Mouse (Mus musculus): ENCODE data around the gene Erp29.

The Erp29 gene

DNA sequence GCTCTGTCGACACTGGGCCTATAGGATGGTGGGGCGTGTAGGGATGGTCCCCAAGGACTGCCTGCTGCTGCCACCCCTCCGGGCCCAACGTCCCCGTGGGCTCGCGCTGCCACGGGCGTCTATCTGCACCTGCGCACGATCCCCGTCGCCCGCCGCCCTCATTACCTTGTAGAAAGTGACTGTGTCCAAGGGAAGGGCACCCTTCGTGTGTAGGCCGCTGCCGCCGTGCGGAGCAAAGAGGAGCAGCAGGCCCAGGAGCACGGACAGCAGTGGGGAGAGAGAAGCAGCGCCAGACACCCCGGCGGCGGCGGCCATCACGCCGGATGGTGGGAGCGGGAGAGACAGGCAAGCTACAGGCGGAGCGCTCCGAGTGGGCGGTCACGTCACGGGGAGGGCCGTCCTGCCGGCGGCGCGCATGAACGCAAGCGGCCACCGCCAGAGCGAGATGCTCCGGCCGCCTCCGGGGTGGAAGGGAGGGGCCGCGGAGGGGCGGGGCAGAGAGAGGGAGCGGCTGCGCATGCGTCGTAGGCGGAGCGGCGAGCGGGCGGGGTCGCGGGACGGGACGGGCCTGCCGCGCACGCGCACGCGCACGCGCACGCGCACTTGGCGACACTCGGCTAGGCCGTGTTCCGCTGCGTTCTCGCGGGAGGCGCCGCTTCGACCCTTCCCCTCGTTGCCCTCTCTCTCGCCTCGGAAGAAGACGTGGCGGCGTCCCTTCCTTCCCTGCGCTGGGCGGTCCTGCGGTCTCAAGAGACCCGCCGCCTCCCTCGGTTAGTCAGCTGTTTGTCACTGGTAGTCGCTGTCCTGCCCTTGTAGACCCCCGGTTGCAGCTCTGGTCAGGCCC is at the start of gene Erp29:
Gene Erp29, minus strand, starts transcription at position 481 of the 844 bp plus-strand sequence.
- DNase-seq: peak; percentile 97 to 98

DNA sequence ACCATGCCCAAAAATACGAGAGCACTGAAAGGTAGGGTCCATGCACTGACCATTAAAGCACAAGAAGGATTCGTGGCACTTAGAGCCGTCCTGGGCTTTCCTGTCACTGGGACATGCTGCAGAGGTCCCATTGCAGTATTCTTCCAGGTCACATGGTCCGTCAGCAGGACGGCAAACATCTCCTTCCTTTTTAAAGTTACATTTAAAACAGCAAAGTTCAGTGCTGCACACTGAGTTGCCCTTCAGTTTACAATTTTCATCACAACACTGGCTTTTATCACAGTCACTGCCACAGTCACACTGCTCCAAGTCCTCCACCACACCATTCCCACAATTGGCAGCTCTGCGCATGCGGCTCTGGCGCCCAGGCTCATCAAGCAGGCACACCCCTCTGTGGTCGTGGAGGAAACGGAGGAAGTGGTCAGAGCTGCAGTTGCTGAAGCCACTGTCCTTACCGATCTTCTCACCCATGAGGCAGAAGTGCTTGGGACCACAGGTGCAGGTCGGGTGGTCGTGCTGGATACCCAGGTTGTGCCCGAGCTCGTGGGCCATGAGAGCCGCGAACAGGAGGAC is 49.2 kb upstream of the Erp29 start:
- DNase-seq: peak in 1 of 2 experiments; percentile 12

DNA sequence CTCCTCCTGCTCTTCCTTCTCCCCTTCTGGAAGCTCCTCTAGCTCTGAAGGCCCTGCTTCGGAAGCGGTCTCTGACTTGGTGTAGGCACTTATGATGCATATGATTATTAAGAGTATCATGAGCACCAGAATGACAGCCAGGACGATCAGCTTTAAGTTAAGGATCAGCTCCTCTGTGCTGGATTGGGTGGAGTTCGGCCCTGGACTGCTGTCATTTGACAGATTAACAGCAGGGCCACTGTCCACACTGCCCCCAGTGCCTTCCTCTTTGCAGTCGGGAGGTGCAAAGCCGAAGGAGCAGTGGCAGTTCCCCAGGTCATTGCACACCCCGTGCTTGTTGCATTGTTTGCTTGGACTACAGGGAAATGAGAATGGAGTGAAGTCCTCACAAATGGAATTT is 48.4 kb upstream of the Erp29 start:
- no peak for DNase-seq

DNA sequence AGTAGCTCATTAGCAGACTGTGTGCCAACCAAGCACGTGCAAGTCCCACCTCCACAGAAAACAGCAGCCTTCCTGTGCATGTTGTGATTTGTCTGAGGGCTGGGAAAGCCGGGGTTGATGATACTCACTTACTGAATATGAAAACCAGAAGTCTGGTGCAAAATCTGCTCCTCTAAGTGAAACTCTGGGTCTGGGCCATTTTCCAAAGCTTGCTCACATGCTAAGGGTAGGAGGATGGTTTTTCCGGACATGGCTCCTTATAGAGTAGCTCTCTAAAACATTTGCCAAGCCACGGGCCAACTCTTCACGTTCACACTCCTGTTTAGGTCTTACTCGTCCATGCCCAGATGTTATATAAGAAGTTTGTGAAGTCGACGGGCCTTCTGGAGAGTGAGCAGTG is 41.0 kb upstream of the Erp29 start:
- DNase-seq: no peak

DNA sequence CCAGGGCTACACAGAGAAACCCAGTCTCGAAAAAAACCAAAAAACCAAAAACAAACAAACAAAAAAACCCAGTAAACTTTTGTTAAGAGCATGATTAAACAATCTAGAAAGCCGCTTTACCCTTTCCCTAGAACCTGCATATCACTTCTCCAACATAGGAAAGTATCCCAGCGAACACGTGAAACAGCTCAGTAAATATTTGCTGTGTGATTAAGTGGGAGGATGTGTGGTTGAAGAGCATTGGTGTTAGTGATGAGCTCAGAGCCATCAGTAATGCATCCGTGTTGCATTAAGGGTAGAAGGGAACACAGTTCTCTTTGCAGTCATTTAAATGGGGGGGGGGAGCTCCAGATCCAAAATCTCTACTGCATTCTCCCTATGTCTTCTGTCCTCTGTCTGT is 32.5 kb upstream of the Erp29 start:
- no peak for DNase-seq

DNA sequence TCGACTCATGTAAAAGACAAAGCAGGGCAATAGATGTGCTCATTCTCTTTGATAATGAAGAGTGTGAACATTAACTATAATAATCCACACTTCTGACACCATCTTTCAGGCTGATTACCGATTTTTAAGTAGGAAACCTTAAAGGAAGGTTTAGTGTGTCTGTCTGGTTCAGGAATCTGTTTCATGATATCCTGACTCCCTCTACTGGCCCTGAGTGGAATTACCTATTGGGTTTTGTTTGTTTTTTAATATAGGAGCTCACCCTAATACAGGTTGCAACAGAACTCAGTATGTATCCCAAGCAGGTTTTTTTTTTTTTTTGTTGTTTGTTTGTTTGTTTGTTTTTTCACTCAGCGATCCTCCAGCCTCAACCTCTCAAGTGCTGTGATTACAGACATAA is 25.4 kb upstream of the Erp29 start:
- peak in 1 of 2 experiments; percentile 34 for DNase-seq

DNA sequence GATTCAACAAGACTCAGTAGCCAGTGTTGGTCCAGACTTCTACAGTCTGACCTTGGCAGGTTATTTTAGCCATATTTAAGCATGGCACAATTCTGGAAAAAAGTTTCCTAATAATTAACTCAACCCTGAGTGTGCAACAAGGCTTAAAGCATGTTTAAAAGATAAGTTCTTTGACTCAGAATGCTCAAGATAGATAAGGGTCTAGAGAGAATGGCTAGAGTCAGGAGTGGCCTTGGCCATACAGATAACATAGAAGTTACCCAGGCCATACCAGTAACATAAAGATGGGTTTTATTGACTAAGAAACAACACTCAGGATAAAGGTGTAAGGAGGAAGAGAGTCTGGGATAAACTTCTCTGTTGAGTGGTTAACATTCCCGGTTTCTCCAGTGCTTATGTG is 23.7 kb upstream of the Erp29 start:
- DNase-seq: no peak

DNA sequence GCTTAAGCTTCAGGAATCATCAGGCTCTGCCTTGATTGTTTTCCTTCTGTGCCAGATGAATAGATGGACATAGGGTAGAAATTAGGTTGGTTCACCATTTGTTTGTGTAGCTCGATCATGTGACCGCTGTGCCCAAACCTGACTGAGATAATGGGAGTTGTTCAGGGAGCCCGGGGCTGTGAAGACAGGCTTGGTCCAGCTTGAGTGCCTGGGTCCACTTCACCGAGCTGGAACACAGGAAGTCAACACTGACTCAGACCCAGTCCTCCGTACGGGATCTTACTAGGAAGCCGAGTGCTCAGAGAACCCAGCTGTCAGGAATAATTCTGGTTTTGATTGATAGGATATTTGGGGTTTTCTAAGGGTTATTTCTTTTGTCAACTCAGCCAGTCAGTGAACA is 22.3 kb upstream of the Erp29 start:
- DNase-seq: peak; percentile 56 to 70

DNA sequence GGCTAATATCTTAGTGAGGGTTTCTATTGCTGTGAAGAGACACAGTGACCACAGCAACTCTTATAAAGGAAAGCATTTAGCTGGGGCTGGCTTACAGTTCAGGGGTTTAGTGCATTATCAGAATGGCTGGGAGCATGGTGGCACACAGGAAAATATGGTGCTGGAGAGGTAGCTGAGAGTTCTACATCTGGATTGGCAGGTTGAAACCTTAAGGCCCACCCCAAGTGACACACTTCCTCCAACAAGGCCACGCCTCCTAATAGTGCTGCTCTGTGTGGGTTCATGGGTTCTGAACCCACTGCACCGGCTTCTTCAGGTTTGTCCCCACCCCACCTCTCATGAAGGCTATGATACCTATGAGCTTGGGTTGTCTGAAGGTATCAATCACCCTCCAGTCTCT is 20.1 kb upstream of the Erp29 start:
- DNase-seq: no peak

DNA sequence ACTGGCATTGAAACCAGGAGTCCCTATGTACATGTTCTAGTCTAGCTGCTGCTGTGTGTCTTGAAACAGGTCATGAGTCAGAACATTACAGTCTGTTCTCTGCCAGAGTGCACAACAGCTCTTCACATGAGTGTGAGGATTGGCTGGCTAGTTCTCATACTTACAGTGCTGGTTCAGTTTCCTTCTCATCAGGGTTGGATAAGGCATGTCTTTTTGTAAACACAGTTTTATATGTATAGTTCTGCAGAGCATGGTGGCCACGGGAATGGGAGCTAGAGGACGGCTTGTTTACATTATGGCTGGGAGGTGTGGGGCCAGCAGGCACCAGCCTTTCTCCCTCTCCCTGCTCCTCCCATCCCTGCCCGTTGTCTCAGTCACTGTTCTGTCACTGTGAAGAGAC is 17.3 kb upstream of the Erp29 start:
- peak; percentile 24 to 48 for DNase-seq

DNA sequence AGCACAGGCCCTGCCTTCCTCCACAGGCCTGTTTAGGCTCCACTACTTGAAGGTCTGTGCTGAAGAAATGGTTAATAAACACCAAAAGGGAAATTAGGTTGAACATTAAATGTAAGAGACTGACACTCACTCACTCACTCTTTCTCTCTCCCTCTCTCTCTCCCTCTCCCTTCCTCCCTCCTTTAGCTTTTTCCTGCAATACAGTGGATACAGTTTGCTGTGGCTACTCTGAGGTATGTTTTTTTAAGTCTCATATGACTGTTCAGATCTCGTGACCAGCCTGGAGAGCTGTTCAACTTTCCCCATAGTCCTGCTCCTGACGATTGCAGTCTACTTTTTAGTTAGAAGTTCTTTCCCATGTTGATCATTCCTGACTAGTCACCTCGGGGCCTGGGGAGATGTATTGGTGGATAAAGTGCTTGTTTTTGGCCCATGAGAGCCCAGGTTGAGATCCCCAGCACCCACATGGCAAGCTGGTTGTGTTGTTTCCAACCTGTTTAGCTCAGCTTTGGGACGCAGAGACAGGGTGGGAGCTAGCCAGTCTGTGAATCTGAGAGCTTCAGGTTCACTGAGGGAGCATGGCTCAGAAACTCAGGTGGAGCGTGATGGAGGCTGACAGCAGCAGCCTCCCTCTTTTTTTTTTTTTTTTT is 11.4 kb upstream of the Erp29 start:
- DNase-seq: peak in 1 of 2 experiments; percentile 43

DNA sequence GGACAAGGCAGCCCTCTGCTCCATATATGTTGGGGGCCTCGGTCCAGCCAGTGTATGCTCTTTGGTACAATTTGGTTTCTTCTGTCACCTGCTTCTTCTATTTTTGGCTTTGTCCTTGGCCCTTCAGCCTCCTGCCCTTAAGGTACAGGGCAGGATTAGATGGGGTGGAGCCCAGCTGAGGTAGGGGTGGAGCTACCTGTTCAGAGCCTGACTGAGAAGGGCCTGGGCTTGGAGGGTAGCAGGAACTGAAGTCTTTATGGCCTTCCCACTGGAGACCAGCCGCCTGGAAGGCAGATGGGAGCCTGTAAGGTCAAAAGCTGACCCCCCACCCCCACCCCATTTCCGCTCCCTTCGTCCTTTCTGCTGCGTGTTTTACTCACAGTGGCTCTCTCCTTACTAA is 10.7 kb upstream of the Erp29 start:
- peak; percentile 72 to 78 for DNase-seq

DNA sequence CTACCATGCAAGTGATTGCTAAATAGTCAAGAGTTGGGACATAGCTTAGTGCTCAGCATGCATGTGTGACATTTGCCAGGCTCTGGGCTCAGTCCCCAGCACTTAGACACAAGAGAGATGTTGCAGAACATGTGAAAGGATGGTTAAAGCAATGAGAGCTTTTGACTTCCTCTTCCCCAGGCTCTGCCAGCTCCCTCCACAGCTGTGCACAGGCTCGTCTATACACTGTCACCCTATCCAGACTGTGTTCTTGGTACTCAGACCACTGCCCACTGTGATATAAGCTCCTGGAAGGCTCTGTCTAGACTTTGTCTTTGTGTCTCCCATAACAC is 9.8 kb upstream of the Erp29 start:
- no peak for DNase-seq

DNA sequence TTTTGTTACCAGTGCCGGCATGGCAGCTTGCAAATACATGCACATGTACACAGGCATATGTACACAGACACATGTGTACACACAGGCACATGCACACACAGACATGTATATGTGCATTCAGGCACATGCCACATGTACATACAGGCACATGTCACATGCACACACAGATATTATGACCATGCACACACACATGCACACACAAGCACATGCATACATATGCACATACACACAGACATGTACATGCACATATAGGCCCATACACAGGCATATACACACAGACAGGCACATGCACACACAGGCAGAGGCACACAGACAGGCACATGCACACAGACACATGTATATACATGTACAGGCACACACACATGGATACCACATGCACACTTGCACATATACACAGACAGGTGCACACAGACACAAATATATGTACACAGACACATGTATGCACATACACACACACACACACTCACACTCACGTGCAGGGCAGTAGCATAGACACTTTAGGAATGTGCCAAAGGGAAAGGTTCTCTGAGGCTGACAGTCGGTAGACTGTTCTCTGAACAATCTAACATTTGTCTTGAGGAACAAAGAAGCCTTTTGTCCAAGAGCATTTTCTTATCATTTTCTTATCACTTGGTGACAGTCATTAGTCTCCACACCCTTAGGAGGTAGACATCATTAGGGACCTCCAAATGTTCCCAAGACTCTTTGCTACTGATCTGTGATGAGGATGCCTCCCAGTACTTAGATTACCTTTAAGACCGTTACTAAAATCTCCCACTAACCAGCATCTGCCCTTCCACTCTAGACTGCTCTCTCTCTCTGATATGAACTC is 9.2 kb upstream of the Erp29 start:
- no peak for DNase-seq

DNA sequence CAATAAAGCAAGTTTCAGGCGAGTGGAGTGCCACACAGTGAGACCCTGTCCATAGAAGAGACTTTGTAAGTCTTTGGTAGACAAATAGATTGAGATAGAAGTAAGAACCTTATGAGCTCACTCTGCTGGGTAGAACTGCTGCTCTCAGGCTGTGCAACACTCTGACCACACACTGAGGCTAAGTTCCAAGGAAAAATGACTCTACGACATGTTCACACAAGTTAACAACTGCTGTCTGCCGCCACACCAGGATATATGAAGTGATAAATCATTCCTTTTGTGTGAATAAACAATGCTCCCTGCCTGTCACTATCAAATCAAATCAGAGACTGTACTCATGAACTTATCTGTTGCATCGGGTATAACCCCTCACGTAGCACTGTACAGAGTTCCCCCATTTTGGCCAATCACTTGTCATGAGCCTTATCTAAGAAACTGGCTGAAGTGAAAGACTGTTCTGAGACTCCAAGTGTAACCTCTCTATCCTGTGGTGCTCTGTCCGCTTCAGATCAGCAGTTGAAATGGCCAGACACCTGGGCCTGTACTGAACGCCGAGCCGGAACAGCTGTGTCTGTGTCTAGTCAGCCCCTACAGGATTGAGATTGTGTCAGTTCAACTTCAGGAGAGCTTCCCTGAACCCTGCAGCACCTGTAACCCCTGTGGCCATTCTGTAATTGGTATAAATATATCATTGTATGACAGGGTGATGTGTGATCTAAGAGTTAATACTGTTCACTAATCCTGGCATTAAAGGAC is 3.4 kb upstream of the Erp29 start:
- no peak for DNase-seq

DNA sequence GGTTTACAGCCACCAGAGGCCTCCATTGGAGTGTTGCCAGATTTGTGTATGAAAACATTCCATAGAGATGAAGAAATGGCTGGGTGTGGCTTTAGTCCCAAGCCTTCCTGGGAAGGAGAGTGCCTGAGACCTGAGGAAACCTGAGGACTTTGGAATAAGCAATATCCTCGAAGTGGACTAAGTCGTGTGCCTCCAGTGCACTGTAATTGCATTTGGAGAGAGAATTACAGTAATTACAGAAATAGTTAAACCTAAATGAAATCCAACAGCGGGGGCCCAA is 2.1 kb upstream of the Erp29 start:
- peak in 1 of 2 experiments; percentile 50 for DNase-seq

DNA sequence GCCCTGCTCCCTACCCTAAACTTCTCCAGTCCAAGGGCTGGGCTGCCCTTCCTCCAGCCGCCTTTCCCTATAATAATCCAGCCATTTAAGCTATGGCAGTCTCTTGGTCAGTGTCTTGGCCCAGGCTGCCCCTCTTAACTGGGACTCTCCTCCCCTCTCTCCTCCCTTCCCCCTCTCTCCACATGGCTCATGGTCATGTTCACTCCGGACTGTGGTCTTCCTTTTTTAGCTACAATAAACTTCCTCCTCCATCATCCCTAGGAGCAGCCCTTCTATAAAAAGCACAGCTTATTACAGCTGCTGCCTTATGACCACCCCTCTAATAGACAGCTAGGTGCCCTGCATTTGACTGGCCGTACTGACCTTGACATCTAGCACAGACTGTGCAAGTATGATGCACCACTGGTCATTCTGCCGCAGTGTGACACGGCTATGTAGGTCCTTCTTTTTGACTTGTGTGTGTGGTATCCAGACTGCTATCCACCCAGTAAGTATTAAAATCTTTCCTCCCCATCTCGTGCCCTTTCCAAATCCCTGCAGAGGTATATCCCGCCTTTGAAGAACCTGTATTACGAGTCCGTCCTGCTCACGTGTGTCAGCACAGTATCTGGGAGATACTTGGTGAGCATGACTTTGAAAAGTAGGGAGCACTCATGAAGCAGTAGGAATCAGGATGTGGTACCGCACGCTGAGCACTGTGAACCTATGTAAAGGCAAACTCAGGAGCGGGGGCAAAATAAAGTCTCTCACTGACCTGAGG is 1.6 kb upstream of the Erp29 start:
- DNase-seq: peak; percentile 36 to 53

DNA sequence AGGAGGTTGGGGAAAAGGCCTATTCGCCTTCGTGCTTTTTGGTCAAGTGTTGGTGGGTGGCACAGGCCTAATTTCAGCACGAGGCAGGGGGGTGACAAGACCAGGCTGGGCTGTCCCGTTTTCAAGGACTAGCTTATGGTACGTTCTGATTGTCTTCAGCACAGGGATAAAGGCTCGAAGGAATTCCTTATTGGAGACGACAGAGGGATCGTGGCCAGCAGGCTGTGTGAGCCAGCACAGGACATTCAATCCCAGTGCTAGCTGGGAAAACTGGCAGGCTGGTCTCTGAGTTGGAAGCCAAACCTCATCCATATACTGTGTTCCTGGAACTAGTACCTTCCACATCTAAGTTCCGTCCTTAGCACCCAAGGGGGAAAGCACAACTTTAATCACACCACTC is 600 bp upstream of the Erp29 start:
- DNase-seq: no peak

DNA sequence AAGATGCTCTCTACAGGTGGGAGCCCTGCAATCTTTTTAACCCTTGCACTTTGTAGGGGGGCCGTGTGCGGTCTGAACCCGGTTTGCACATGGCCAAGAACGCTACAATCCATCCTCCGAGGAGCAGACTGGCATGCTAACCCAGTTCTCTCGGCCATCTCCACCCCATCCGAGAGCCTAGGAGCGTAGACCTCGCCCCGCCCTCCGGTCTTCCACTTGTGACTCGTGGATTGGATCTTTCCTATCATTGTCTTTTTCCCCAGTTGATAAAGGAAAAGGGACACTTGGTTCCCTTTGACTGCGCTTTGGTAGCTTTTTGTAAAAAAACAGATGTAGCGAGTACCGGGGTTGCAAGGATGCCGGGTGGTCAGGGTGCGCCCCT is 671 bp downstream of the Erp29 start, which contains the start of gene Tmem116:
Gene Tmem116, plus strand, starts transcription at position 250 of the 382 bp plus-strand sequence.
- peak; percentile 38 to 41 for DNase-seq

DNA sequence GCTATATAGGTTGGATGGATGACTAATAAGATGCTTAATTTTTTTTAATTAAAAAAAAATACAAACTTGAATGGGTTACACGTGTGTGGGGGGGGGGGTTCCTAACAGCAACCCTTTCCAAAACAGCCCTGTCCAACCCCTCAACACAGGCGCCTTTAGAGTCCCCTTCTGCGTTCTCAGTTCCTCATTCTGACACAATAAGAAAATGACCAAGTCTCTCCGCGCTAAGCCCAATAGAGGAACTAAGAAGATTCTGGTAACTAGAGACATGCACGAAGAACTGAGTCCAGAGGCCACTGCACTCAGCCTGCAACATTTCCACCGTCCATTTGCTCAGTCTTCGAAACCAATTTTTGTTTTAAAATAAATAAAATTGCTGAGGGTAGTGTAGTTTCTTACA is 1.1 kb downstream of the Erp29 start:
- DNase-seq: peak; percentile 18 to 22

DNA sequence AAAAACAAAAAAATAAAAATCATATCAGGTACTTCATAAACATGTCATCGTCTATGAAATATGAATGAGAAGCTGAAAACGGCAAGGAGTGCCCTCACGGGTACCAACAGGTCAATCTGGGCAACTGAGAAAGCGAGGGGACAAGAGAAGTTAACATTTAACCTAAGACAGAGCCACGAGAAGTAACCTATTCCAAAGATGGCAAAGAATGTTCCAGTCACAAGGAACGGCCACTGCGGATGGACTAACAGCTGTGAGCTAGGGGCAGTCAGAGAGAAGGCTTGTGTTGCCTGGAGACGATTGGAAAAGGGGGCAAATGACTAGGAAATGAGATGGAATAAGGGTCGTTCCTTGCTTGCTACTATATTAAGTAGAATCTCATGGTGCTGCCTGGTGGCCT is 1.8 kb downstream of the Erp29 start:
- DNase-seq: no peak

DNA sequence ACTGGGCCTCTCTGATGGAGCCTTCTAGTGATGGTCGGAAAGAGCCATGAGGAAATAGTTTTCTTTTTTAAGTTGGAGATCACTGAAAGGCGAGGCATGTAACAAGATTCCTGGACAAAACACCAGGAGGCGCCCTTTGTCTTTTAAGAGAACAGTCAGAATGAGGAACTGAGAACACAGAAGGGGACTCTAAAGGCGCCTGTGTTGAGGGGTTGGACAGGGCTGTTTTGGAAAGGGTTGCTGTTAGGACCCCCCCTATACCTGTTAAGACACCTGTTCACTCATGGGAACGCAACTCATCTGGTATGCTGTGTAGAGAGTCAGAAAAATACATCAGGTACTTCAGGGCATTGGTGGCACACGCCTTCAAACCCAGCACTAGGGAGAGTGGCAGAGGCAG is 2.3 kb downstream of the Erp29 start:
- peak; percentile 48 to 66 for DNase-seq
